Comparison of ENCODE assay signal across 26 mouse cellular contexts in genomic region chr3:54769349-54770275, GRCm38 (mm10). TPM values are rescaled to one million over a fixed set of nuclear protein-coding genes. Genes with fewer than 3 reads are reported as not detected.
DNase-seq lines count a peak whose midpoint lies in the region; ATAC-seq and TF ChIP-seq lines count a peak whose summit lies in the region.
"Had no signal": no experiment of that assay in that cellular context is flagged by ENCODE, and none has a peak within 500 bp of the region (broad histone marks: within the 10 kb centered on the region; RNA-seq: fewer than 3 reads in every experiment).

No protein-coding gene starts in this region.

- peak; percentile 67 for ATAC-seq in liver, postnatal 0 days
- no peak for ATAC-seq in liver, embryonic 11.5 days (replicated peaks; ENCODE audit: low FRiP score)
- ATAC-seq in lung, postnatal 0 days = peak; percentile 47; the same call in 1 of the 2 replicates
- ATAC-seq: activated CD4-positive, CD25-positive, alpha-beta regulatory T cell, adult 4 months; forebrain, embryonic 15.5 days; hindbrain, embryonic 16.5 days had no signal

- no peak overlapping the region for H3K9ac ChIP-seq in liver, postnatal 0 days (replicated peaks)
- no peak overlapping the region for H3K9ac ChIP-seq in liver, embryonic 11.5 days (ENCODE audit: low read depth, low read length)
- no peak overlapping the region for H3K9ac ChIP-seq in lung, postnatal 0 days (replicated peaks; ENCODE audit: low read depth)
- H3K9ac ChIP-seq: embryonic facial prominence, embryonic 12.5 days; forebrain, embryonic 12.5 days; forebrain, embryonic 15.5 days; heart, embryonic 12.5 days; heart, embryonic 15.5 days; hindbrain, embryonic 13.5 days had no signal

- H3K4me1 ChIP-seq in liver, postnatal 0 days (ENCODE audit: insufficient read depth) = peaks cover 3% of the 10 kb centered on the region; the same call in 1 of the 2 replicates
- no peaks in the 10 kb centered on the region for H3K4me1 ChIP-seq in liver, embryonic 11.5 days (replicated peaks; ENCODE audit: control insufficient read depth, insufficient read depth, low read length)
- H3K4me1 ChIP-seq in lung, postnatal 0 days (ENCODE audit: insufficient read depth, low read depth, low read length) = no peaks in the 10 kb centered on the region
- H3K4me1 ChIP-seq: embryonic facial prominence, embryonic 12.5 days; forebrain, embryonic 15.5 days; heart, embryonic 12.5 days; heart, embryonic 15.5 days; hindbrain, embryonic 10.5 days; hindbrain, embryonic 13.5 days had no signal

- H3K4me3 ChIP-seq in liver, postnatal 0 days (ENCODE audit: low read depth, low read length) = no peak overlapping the region
- no peak overlapping the region for H3K4me3 ChIP-seq in liver, embryonic 11.5 days (ENCODE audit: low read depth, low read length)
- H3K4me3 ChIP-seq in lung, postnatal 0 days (ENCODE audit: low read depth, low read length) = no peak overlapping the region
- H3K4me3 ChIP-seq: embryonic facial prominence, embryonic 12.5 days; erythroblast, embryonic 14.5 days; forebrain, embryonic 12.5 days; forebrain, embryonic 15.5 days; heart, embryonic 12.5 days; heart, embryonic 15.5 days; hindbrain, embryonic 10.5 days; hindbrain, embryonic 13.5 days had no signal

- H3K27me3 ChIP-seq in liver, postnatal 0 days (ENCODE audit: insufficient read depth, low read length) = no peaks in the 10 kb centered on the region
- no peaks in the 10 kb centered on the region for H3K27me3 ChIP-seq in liver, embryonic 11.5 days (replicated peaks; ENCODE audit: control insufficient read depth, insufficient read depth, low read length)
- H3K27me3 ChIP-seq in lung, postnatal 0 days (replicated peaks; ENCODE audit: insufficient read depth, low read length) = no peaks in the 10 kb centered on the region
- H3K27me3 ChIP-seq: embryonic facial prominence, embryonic 12.5 days; forebrain, embryonic 12.5 days; forebrain, embryonic 15.5 days; heart, embryonic 12.5 days; heart, embryonic 15.5 days; hindbrain, embryonic 13.5 days had no signal

- no peak overlapping the region for H3K4me2 ChIP-seq in liver, postnatal 0 days (ENCODE audit: low read depth, low read length)
- H3K4me2 ChIP-seq in liver, embryonic 11.5 days = no peak overlapping the region
- H3K4me2 ChIP-seq in lung, postnatal 0 days (replicated peaks; ENCODE audit: low read depth, low read length) = no peak overlapping the region
- H3K4me2 ChIP-seq: embryonic facial prominence, embryonic 12.5 days; forebrain, embryonic 12.5 days; forebrain, embryonic 15.5 days; heart, embryonic 12.5 days; heart, embryonic 15.5 days; hindbrain, embryonic 13.5 days had no signal

- WGBS in liver, postnatal 0 days (ENCODE audit: insufficient replicate concordance) = 74% methylated on average over 17 of the region's 17 CpGs
- WGBS in liver, embryonic 11.5 days = 74% methylated on average over 17 of the region's 17 CpGs
- WGBS in lung, postnatal 0 days = 63% methylated on average over 17 of the region's 17 CpGs

- no peak overlapping the region for H3K27ac ChIP-seq in liver, postnatal 0 days (ENCODE audit: low read depth)
- no peak overlapping the region for H3K27ac ChIP-seq in liver, embryonic 11.5 days (ENCODE audit: low read depth, low read length)
- H3K27ac ChIP-seq in lung, postnatal 0 days (ENCODE audit: low read length) = no peak overlapping the region
- H3K27ac ChIP-seq: embryonic facial prominence, embryonic 12.5 days; forebrain, embryonic 12.5 days; forebrain, embryonic 15.5 days; heart, embryonic 15.5 days; hindbrain, embryonic 10.5 days; hindbrain, embryonic 13.5 days had no signal

- no peak for TF ChIP-seq EP300 in liver, postnatal 0 days (IDR thresholded peaks at IDR 0.05; ENCODE audit: low read depth)
- no peak for TF ChIP-seq EP300 in lung, postnatal 0 days (IDR thresholded peaks at IDR 0.05)

- peaks cover 2% of the 10 kb centered on the region; the same call in 1 of the 2 replicates for H3K9me3 ChIP-seq in liver, postnatal 0 days (ENCODE audit: low read length)
- peaks cover 3% of the 10 kb centered on the region; the same call in 1 of the 2 replicates for H3K9me3 ChIP-seq in liver, embryonic 11.5 days (ENCODE audit: control insufficient read depth, low read length)
- no peaks in the 10 kb centered on the region for H3K9me3 ChIP-seq in lung, postnatal 0 days (ENCODE audit: low read length)
- H3K9me3 ChIP-seq: embryonic facial prominence, embryonic 12.5 days; forebrain, embryonic 15.5 days; heart, embryonic 15.5 days; hindbrain, embryonic 13.5 days had no signal

- H3K36me3 ChIP-seq in liver, postnatal 0 days (replicated peaks; ENCODE audit: insufficient read depth, low read length) = no peaks in the 10 kb centered on the region
- H3K36me3 ChIP-seq in liver, embryonic 11.5 days (ENCODE audit: control insufficient read depth, insufficient read depth, low read length) = no peaks in the 10 kb centered on the region
- H3K36me3 ChIP-seq in lung, postnatal 0 days (ENCODE audit: insufficient read depth, low read length) = no peaks in the 10 kb centered on the region
- H3K36me3 ChIP-seq: embryonic facial prominence, embryonic 12.5 days; forebrain, embryonic 12.5 days; forebrain, embryonic 15.5 days; heart, embryonic 12.5 days; heart, embryonic 15.5 days; hindbrain, embryonic 10.5 days; hindbrain, embryonic 13.5 days had no signal

- no peak for DNase-seq in liver, postnatal 0 days
- no peak for DNase-seq in liver, embryonic 11.5 days (ENCODE audit: low spot score)
- peak; percentile 55 for DNase-seq in lung, postnatal 0 days (ENCODE audit: low spot score)
- DNase-seq in lung, adult 18-20 months = no peak
- DNase-seq in retina, embryonic 14.5 days (ENCODE audit: low spot score) = peak; percentile 45
- DNase-seq in B cell, adult 2 months = no peak
- DNase-seq: adrenal gland, adult 8-10 months; adrenal gland, postnatal 25 days; cerebellum, adult 18-20 months; cerebellum, adult 9-10 months; cerebellum, postnatal 14 days; gastrocnemius, postnatal 25 days; heart, adult 18-20 months; heart, postnatal 10 days; heart, postnatal 36 days had no signal

- no peak for TF ChIP-seq CTCF in liver, postnatal 0 days (IDR thresholded peaks at IDR 0.05; ENCODE audit: low read depth)
- TF ChIP-seq CTCF in lung, postnatal 0 days (IDR thresholded peaks at IDR 0.05) = no peak

RNA-seq across cellular contexts. Expression of gene Smad9, which starts 14.2 kb away (rescaled TPM):
- polyA plus RNA-seq in liver, postnatal 0 days (2015; fragmentation: Nextera tagmentation; extraction: Ambion mirVana) = 0.86 and 1.4 TPM in 2 replicates
- polyA plus RNA-seq in liver, embryonic 11.5 days (2014; fragmentation: Nextera tagmentation; extraction: Ambion mirVana) = 0.51 and 0.66 TPM in 2 replicates
- polyA plus RNA-seq in lung, postnatal 0 days (2015; fragmentation: Nextera tagmentation; extraction: Ambion mirVana) = 1.4 and 1.7 TPM in 2 replicates
- polyA plus RNA-seq: activated CD4-positive, CD25-positive, alpha-beta regulatory T cell, adult 4 months; erythroblast, embryonic 14.5 days had no signal

RNA-seq across cellular contexts. Expression of gene Alg5, which starts 34.3 kb away (rescaled TPM):
- 41.4 and 43.4 TPM in 2 replicates for polyA plus RNA-seq in liver, postnatal 0 days (2015; fragmentation: Nextera tagmentation; extraction: Ambion mirVana)
- 48.9 and 49.3 TPM in 2 replicates for polyA plus RNA-seq in liver, embryonic 11.5 days (2014; fragmentation: Nextera tagmentation; extraction: Ambion mirVana)
- polyA plus RNA-seq in lung, postnatal 0 days (2015; fragmentation: Nextera tagmentation; extraction: Ambion mirVana) = 53.5 and 65.8 TPM in 2 replicates
- polyA plus RNA-seq: erythroblast, embryonic 14.5 days had no signal

RNA-seq across cellular contexts. Expression of gene Exosc8, which starts 34.4 kb away (rescaled TPM):
- 38.7 and 42.7 TPM in 2 replicates for polyA plus RNA-seq in liver, postnatal 0 days (2015; fragmentation: Nextera tagmentation; extraction: Ambion mirVana)
- 185 and 203 TPM in 2 replicates for polyA plus RNA-seq in liver, embryonic 11.5 days (2014; fragmentation: Nextera tagmentation; extraction: Ambion mirVana)
- 37.1 and 39.0 TPM in 2 replicates for polyA plus RNA-seq in lung, postnatal 0 days (2015; fragmentation: Nextera tagmentation; extraction: Ambion mirVana)

RNA-seq across cellular contexts. Expression of gene Rfxap, which starts 38.0 kb away (rescaled TPM):
- polyA plus RNA-seq in liver, postnatal 0 days (2015; fragmentation: Nextera tagmentation; extraction: Ambion mirVana) = 12.8 and 16.6 TPM in 2 replicates
- 38.1 and 38.7 TPM in 2 replicates for polyA plus RNA-seq in liver, embryonic 11.5 days (2014; fragmentation: Nextera tagmentation; extraction: Ambion mirVana)
- 22.4 and 24.9 TPM in 2 replicates for polyA plus RNA-seq in lung, postnatal 0 days (2015; fragmentation: Nextera tagmentation; extraction: Ambion mirVana)

RNA-seq across cellular contexts. Expression of gene Gm21958, which starts 55.5 kb away (rescaled TPM):
- not detected in 2 replicates for polyA plus RNA-seq in liver, postnatal 0 days (2015; fragmentation: Nextera tagmentation; extraction: Ambion mirVana)
- polyA plus RNA-seq in liver, embryonic 11.5 days (2014; fragmentation: Nextera tagmentation; extraction: Ambion mirVana) = 0.91 TPM in 1 of 2 replicates, not detected in the other
- not detected in 2 replicates for polyA plus RNA-seq in lung, postnatal 0 days (2015; fragmentation: Nextera tagmentation; extraction: Ambion mirVana)
- polyA plus RNA-seq: erythroblast, embryonic 14.5 days; gonadal fat pad, adult 2 months had no signal

Comparison
In these comparisons a context has a peak if more than half of its experiments do, and no peak if none do; other contexts are left out.
1. DNase-seq: peak in lung, postnatal 0 days (single experiment) and retina, embryonic 14.5 days (single experiment); none in liver, postnatal 0 days (single experiment), liver, embryonic 11.5 days (single experiment), lung, adult 18-20 months (0 of 2) and B cell, adult 2 months (0 of 2).